Mouse (Mus musculus) myocyte (in vitro differentiated cells): ENCODE data around the gene Wdr66. TPM values are rescaled to one million over a fixed set of nuclear protein-coding genes. Genes with fewer than 3 reads are reported as not detected.

ENCODE experiments used
- H3K27me3 ChIP-seq: one replicate; pipeline ENCODE4 v1.6.1; 2011; ENCODE audit not compliant: control insufficient read depth, insufficient read depth, insufficient read length
- H3K36me3 ChIP-seq: one replicate; pipeline ENCODE4 v1.6.1; 2011; ENCODE audit not compliant: control insufficient read depth, insufficient read depth
- H3K4me2 ChIP-seq: one replicate; pipeline ENCODE4 v1.6.1; 2011; ENCODE audit warnings: low read depth, control low read depth
- H3K4me3 ChIP-seq: one replicate; pipeline ENCODE4 v1.5.1; 2011; ENCODE audit warnings: mild to moderate bottlenecking, control low read depth, moderate library complexity
- H3K79me2 ChIP-seq: one replicate; pipeline ENCODE4 v1.6.1; 2011; ENCODE audit not compliant: control insufficient read depth, insufficient read depth
- H3ac ChIP-seq: one replicate; pipeline ENCODE4 v1.6.1; 2011; ENCODE audit not compliant: control insufficient read depth, insufficient read length
- CEBPB ChIP-seq: IDR thresholded peaks from 2 replicates; pipeline ENCODE4 v1.6.1; 2011; ENCODE audit warnings: mild to moderate bottlenecking, moderate library complexity; ENCODE audit not compliant: poor library complexity, insufficient read depth, severe bottlenecking
- E2F4 ChIP-seq: IDR thresholded peaks from one replicate; pipeline ENCODE4 v1.6.1; 2011; ENCODE audit warnings: mild to moderate bottlenecking, control low read depth, moderate library complexity; ENCODE audit not compliant: insufficient read depth
- MAX ChIP-seq: IDR thresholded peaks from one replicate; pipeline ENCODE4 v1.6.1; 2011; ENCODE audit warnings: low read depth, mild to moderate bottlenecking, control low read depth
- MYOD1 ChIP-seq, 3 experiments: IDR thresholded peaks; one replicate each; pipeline ENCODE4 v1.6.1; 2011; ENCODE audit warnings: control low read depth in 2 of 3, low read depth in 2 of 3, mild to moderate bottlenecking in 2 of 3, moderate library complexity in 1 of 3; ENCODE audit not compliant: insufficient read length in 2 of 3, control insufficient read depth in 1 of 3
- MYOG ChIP-seq, 3 experiments: IDR thresholded peaks; one replicate each; pipeline ENCODE4 v1.6.1; 2011; ENCODE audit warnings: control low read depth in 2 of 3, low read depth in 2 of 3, mild to moderate bottlenecking in 2 of 3; ENCODE audit not compliant: insufficient read length in 2 of 3, control insufficient read depth in 1 of 3, insufficient read depth in 1 of 3
- POLR2A ChIP-seq: IDR thresholded peaks from one replicate; pipeline ENCODE4 v1.6.1; 2011; ENCODE audit warnings: low read depth, mild to moderate bottlenecking, control low read depth, moderate library complexity; ENCODE audit not compliant: insufficient read length
- POLR2AphosphoS2 ChIP-seq: IDR thresholded peaks from one replicate; pipeline ENCODE4 v1.6.1; 2011; ENCODE audit warnings: low read depth, control low read depth; ENCODE audit not compliant: insufficient read length
- REST ChIP-seq: IDR thresholded peaks from one replicate; pipeline ENCODE4 v1.6.1; 2011; ENCODE audit warnings: mild to moderate bottlenecking, control low read depth, moderate library complexity; ENCODE audit not compliant: insufficient read depth, insufficient read length
- SRF ChIP-seq: IDR thresholded peaks from one replicate; pipeline ENCODE4 v1.6.1; 2011; ENCODE audit warnings: low read depth; ENCODE audit not compliant: control insufficient read depth, insufficient read length
- TCF12 ChIP-seq: IDR thresholded peaks from one replicate; pipeline ENCODE4 v1.6.1; 2011; ENCODE audit warnings: mild to moderate bottlenecking, control low read depth; ENCODE audit not compliant: poor library complexity, insufficient read depth, severe bottlenecking
- TCF3 ChIP-seq: IDR thresholded peaks from one replicate; pipeline ENCODE4 v1.6.1; 2011; ENCODE audit warnings: low read depth, control low read depth; ENCODE audit not compliant: insufficient read length
- USF1 ChIP-seq: IDR thresholded peaks from one replicate; pipeline ENCODE4 v1.6.1; 2011; ENCODE audit warnings: low read depth, mild to moderate bottlenecking, control low read depth, moderate library complexity
- polyA plus RNA-seq: library from polyadenylated mRNA; unstranded; fragments of >200 nt; fragmentation: generic; extraction: Trizol; gene quantifications from one replicate; pipeline ENCODE4 v1.2.1, GENCODE M21; 2012; ENCODE audit warnings: missing spikeins

Wdr66 gene
- polyA plus RNA-seq, 1 experiment: 0.38 TPM

- no peaks in the 10 kb centered on the region for H3K79me2 ChIP-seq
- H3K36me3 ChIP-seq: no peaks in the 10 kb centered on the region
- TF ChIP-seq USF1 (no peak), MYOG (IDR thresholded peaks at IDR 0.05; ENCODE audit: control insufficient read depth in 1 of 3, insufficient read depth in 1 of 3, insufficient read length in 2 of 3, low read depth in 2 of 3) (no peak), E2F4 (no peak), POLR2A (no peak), MAX (no peak), POLR2AphosphoS2 (no peak)
These were observed 45.9 kb downstream of the Wdr66 start for GRCm38 (mm10) chr5:123297830-123298229.

DNA sequence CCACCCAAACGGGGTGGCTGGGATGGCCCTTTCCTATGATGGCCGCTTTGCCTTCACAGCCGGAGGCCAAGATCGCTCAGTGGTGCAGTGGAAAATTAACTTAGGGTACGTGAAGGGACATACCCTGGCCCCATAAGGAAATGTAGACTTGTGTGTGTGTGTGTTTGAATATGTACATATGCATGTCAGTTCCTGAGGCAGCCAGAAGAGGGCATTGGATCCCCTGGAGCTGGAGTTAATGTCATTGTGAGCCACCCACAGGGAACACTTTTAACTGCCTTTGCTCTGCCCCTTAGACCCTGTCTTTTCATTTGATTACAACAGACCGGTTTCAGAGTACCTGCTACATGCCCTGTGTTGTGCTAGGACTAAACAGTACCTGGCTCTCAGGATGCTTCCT lies 46.6 kb downstream of the Wdr66 start:
- no peak for TF ChIP-seq E2F4
- TF ChIP-seq POLR2AphosphoS2: no peak
- TF ChIP-seq SRF: no peak
- TF ChIP-seq POLR2A: no peak
- no peak for TF ChIP-seq USF1
- no peak for TF ChIP-seq MYOG (IDR thresholded peaks at IDR 0.05; ENCODE audit: control insufficient read depth in 1 of 3, insufficient read depth in 1 of 3, insufficient read length in 2 of 3, low read depth in 2 of 3)
- no peak for TF ChIP-seq CEBPB
- no peak for TF ChIP-seq TCF12
- no peaks in the 10 kb centered on the region for H3K79me2 ChIP-seq
- H3K36me3 ChIP-seq: no peaks in the 10 kb centered on the region
- no peak overlapping the region for H3K4me3 ChIP-seq
- H3K4me2 ChIP-seq: no peak overlapping the region
- no peak overlapping the region for H3ac ChIP-seq
- peaks cover 29% of the 10 kb centered on the region for H3K27me3 ChIP-seq

More at GRCm38 (mm10) chr5:123297830-123298229, 45.9 kb downstream of the Wdr66 start:
- peaks cover 29% of the 10 kb centered on the region for H3K27me3 ChIP-seq
- H3K4me2 ChIP-seq: no peak overlapping the region
- no peak overlapping the region for H3K4me3 ChIP-seq
- H3ac ChIP-seq: no peak overlapping the region

GRCm38 (mm10) chr5:123300496-123301034 lies 48.7 kb downstream of the Wdr66 start:
- TF ChIP-seq MYOG (IDR thresholded peaks at IDR 0.05; ENCODE audit: control insufficient read depth in 1 of 3, insufficient read depth in 1 of 3, insufficient read length in 2 of 3, low read depth in 2 of 3): no peak
- TF ChIP-seq TCF12: no peak
- TF ChIP-seq USF1: no peak
- no peak for TF ChIP-seq POLR2AphosphoS2
- no peak for TF ChIP-seq CEBPB
- no peak for TF ChIP-seq SRF
- no peak for TF ChIP-seq POLR2A
- no peak for TF ChIP-seq E2F4
- TF ChIP-seq REST: no peak
- no peak for TF ChIP-seq MAX
- TF ChIP-seq MYOD1 (IDR thresholded peaks at IDR 0.05; ENCODE audit: control insufficient read depth in 1 of 3, insufficient read length in 2 of 3, low read depth in 2 of 3): no peak
- no peak for TF ChIP-seq TCF3
- Histone ChIP-seq H3K4me2 (no peak overlapping the region), H3K27me3 (peaks cover 39% of the 10 kb centered on the region), H3K4me3 (no peak overlapping the region), H3K79me2 (no peaks in the 10 kb centered on the region), H3ac (no peak overlapping the region), H3K36me3 (no peaks in the 10 kb centered on the region)

DNA sequence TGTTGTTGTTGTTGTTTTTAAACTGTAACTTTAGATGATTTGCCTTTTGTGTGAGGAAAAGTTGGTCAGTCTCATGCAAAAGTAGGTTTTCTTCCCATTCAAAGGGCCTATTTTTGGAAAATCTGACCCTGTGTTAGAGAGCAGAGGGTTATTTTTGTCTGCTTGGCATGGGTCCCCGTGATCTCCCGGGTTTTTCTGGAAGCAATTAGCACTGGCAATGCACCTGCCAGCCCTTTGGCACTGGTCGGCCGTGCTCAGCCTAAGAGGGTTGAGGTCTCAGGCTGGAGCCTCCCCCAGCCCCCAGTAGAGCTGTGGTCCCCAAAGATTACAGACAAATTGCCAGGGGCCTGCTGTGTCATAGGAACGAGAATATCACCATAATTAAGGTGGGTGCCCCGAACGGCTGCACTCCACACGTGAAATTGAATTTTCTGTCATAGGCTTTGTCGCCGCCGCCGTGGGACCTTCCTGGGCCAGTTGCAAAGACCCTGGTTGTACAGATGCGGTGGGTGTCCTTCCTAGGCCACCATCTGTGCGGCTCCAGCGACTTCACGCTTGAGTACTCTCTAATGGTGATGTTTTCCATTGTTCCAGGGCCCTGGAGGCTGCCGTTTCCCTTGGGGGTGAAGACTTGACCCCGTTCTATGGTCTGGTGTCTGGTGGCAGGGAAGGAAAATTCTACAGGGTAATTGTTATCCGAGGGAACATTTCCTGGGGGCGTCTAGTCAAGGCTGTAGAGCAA lies 50.0 kb downstream of the Wdr66 start:
- Histone ChIP-seq H3K36me3 (no peaks in the 10 kb centered on the region), H3K4me3 (no peak overlapping the region), H3K4me2 (no peak overlapping the region), H3K79me2 (no peaks in the 10 kb centered on the region), H3K27me3 (peaks cover 31% of the 10 kb centered on the region), H3ac (no peak overlapping the region)
- no peak for TF ChIP-seq POLR2A

- Histone ChIP-seq H3K4me2 (no peak overlapping the region), H3ac (no peak overlapping the region), H3K27me3 (peaks cover 10% of the 10 kb centered on the region), H3K36me3 (no peaks in the 10 kb centered on the region), H3K79me2 (no peaks in the 10 kb centered on the region), H3K4me3 (no peak overlapping the region)
- TF ChIP-seq REST: no peak
These were observed 55.9 kb downstream of the Wdr66 start for GRCm38 (mm10) chr5:123307630-123308282.
